Mouse (Mus musculus) spleen, postnatal 10 days (tissue): ENCODE results near the gene Plekho2.

ENCODE experiments used
- DNase-seq, 2 experiments: peaks; one replicate each; pipeline ENCODE4 v3.0.0; 2021 to 2022; ENCODE audit warnings: low spot score in 2 of 2

Plekho2 gene

GRCm38 (mm10) chr9:65532986-65533385 is 46.9 kb downstream of the Plekho2 start:
- no peak for DNase-seq

GRCm38 (mm10) chr9:65531283-65531682 is 48.6 kb downstream of the Plekho2 start:
- no peak for DNase-seq

GRCm38 (mm10) chr9:65529659-65530058 is 50.2 kb downstream of the Plekho2 start:
- peak in 1 of 2 experiments; percentile 71 for DNase-seq

GRCm38 (mm10) chr9:65528417-65529038 is 51.3 kb downstream of the Plekho2 start:
- DNase-seq, result peak in 1 of 2 experiments; percentile 78

GRCm38 (mm10) chr9:65525445-65526195 is 54.2 kb downstream of the Plekho2 start:
- DNase-seq, result no peak

- peak; percentile 71 to 88 for DNase-seq
Observed at GRCm38 (mm10) chr9:65523611-65524364, 56.1 kb downstream of the Plekho2 start.

- no peak for DNase-seq
Observed at GRCm38 (mm10) chr9:65520505-65520876, 59.3 kb downstream of the Plekho2 start.

- DNase-seq, result no peak
Observed at GRCm38 (mm10) chr9:65519807-65520504, 59.9 kb downstream of the Plekho2 start, which contains the start of gene Ankdd1a. Gene Ankdd1a (minus strand): TSS chr9:65520193.

GRCm38 (mm10) chr9:65514851-65515261 is 65.0 kb downstream of the Plekho2 start:
- no peak for DNase-seq

- DNase-seq, result no peak
Observed at GRCm38 (mm10) chr9:65514431-65514830, 65.4 kb downstream of the Plekho2 start.

GRCm38 (mm10) chr9:65512520-65512919 is 67.3 kb downstream of the Plekho2 start:
- no peak for DNase-seq

- DNase-seq, result no peak
Observed at GRCm38 (mm10) chr9:65508449-65508848, 71.4 kb downstream of the Plekho2 start.

GRCm38 (mm10) chr9:65502721-65503505 is 76.9 kb downstream of the Plekho2 start:
- DNase-seq, result no peak
